Mouse (Mus musculus): ENCODE results near the gene Nrxn3. TPM values are rescaled to one million over a fixed set of nuclear protein-coding genes. Genes with fewer than 3 reads are reported as not detected.

The Nrxn3 gene
- total RNA-seq, 2 experiments from 2014 or later, result 0.51 to 0.55 TPM

DNA sequence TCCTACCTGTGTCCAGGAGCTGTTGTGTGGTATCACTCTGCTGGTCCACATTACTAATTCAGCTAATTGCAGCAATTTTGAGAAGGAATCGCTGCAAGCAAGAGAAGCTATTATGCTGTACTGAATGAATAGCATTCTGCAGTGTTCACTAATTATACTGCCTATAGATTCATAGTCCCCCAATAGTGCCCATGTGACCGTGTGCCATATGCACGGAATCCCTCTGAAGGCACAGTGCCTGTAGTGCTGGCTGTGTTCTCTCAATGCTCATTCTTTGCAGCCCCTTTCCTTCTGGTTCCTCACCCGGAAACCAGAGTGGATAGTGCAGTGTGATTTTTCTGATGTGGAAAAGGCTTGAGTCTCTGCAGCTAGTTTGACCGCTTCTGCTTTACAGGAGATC, 1560.3 kb downstream of the Nrxn3 start:
- intact Hi-C loops (cut with DNase I; ENCODE audit: low total_unique reads), result no loop called here
- no peak for DNase-seq

DNA sequence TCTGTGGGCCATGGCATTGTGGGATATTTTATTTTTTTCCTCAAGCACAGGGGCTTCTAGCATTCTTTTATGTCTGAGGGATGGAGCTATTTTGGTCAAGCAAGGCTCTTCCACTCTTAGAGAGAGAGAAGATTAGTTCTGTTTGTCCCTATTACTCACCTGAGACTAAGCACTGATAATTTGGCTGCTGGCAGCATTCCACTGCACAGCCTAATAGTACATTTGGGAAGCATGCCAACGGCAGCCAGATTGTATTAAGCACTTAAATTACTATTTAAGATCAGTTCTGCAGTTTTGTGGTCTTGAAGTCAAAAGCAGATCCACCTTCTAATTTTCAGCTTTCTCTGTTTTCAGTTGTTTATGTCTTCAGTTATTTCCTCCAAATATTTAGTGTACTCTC, 1580.0 kb downstream of the Nrxn3 start:
- DNase-seq, result no peak
- intact Hi-C loops (cut with DNase I; ENCODE audit: low total_unique reads), result no loop called here

DNA sequence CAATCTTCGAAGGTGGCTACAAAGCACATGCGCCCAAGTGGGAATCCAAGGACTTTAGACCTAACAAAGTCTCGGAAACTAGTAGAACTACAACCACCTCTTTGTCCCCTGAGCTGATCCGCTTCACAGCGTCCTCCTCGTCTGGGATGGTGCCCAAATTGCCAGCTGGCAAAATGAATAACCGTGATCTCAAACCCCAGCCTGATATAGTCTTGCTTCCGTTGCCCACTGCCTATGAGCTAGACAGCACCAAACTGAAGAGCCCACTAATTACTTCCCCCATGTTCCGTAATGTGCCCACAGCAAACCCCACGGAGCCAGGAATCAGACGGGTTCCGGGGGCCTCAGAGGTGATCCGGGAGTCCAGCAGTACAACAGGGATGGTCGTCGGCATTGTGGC, 1609.1 kb downstream of the Nrxn3 start:
- DNase-seq, result no peak
- intact Hi-C loops (cut with DNase I; ENCODE audit: low total_unique reads), result no loop called here

DNA sequence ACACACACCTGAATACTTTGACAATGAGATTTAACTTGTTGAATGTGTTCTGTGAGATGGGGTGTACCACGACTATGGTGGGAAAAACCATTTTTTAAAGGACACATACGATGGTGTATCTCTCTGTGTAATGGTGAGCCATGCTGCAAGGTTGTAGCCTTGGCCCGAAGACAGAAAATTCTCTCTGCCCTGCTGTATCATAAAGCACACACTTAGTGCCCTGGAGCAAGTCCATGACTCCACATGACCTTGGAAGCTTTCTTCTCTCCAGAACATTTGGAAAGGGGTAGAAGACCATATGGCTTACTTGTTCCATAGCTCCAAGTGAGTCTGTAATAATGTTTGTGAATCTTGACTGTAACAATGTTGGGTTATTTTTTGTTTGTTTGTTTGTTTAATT, 1609.8 kb downstream of the Nrxn3 start:
- no peak for DNase-seq
- intact Hi-C loops (cut with DNase I; ENCODE audit: low total_unique reads), result no loop called here

DNA sequence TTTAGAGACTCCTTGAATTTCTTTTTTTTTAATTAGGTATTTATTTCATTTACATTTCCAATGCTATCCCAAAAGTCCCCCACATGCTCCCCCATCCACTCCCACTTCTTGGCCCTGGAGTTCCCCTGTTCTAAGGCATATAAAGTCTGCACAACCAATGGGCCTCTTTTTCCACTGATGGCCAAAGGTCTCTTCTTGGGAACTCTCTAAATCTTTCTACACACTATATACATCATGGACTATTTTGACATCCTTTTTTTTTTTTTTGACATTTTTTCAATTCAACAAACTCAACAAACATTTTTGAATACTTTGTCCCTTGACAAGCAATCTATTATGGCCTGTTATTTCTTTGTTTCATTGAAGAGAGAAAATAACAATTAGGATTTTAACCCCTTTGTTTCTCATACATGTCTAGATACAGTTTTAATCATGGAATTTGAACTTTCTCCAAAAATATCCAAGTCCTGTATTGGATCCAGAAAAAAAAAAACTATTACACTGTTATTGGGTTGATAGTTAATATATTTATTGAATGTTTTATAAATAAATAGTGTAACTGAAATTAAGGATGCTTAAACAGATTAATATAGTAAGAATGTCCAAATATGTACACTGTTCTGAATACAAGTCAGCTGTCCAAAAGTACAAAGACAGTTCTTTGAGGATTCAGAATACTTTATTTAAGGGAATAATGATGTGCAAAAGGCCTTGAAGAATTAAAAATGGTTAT, 1615.0 kb downstream of the Nrxn3 start:
- intact Hi-C loops (cut with DNase I; ENCODE audit: low total_unique reads), result no loop called here
- DNase-seq, result no peak

DNA sequence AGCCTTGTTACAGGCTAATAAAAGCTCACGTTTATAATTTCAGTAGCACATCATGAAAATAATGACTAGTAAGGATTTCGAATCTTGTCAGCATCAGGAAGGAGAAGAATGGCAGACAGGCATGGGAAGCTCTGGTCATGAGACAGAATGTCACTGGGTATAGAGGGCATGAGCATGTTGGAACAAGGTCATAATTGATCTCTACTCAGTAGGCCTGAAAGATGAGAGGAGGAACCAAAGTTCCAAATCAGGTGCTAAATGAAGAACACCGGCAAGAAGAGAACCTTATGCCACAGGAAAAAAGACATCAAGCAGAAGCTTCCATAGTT, 1615.5 kb downstream of the Nrxn3 start:
- intact Hi-C loops (cut with DNase I; ENCODE audit: low total_unique reads), result no loop called here
- no peak for DNase-seq

Small RNA genes lying within 50 kb of the gene (microRNA-seq; reads per million reads assigned to microRNA genes)
- gene Gm23989, result 0 reads per million in 2 experiments
- 0 reads per million in 2 experiments for gene Gm27313

Data from gastrocnemius, postnatal 14 days (tissue).